Mouse (Mus musculus) CH12.LX (cell line): ENCODE data around the gene Npw.

Source experiments
- BHLHE40 ChIP-seq: IDR thresholded peaks from 2 replicates; pipeline ENCODE4 v1.6.1; 2011; ENCODE audit warnings: mild to moderate bottlenecking, low read depth, low read length, improper control_type of control experiment
- CHD1 ChIP-seq: IDR thresholded peaks from 2 replicates; pipeline ENCODE4 v1.6.1; 2012; ENCODE audit warnings: low read depth, low read length, improper control_type of control experiment, inconsistent platforms
- CTCF ChIP-seq, 2 experiments: IDR thresholded peaks in 1 of 2; conservative IDR thresholded peaks in 1 of 2; 2 replicates each; pipeline ENCODE4 v1.5.1; 2011 to 2012; ENCODE audit warnings: low read depth in 2 of 2, low read length in 2 of 2, improper control_type of control experiment in 1 of 2, inconsistent platforms in 1 of 2, mild to moderate bottlenecking in 1 of 2, moderate library complexity in 1 of 2
- ELF1 ChIP-seq: IDR thresholded peaks from 2 replicates; pipeline ENCODE4 v1.6.1; 2014; ENCODE audit warnings: low read depth, mild to moderate bottlenecking, inconsistent platforms, low read length, improper control_type of control experiment
- ETS1 ChIP-seq: conservative IDR thresholded peaks from 2 replicates; pipeline ENCODE4 v1.6.1; 2012; ENCODE audit warnings: low read depth, mild to moderate bottlenecking, inconsistent platforms, low read length, improper control_type of control experiment, moderate library complexity
- KAT2A ChIP-seq: IDR thresholded peaks from 2 replicates; pipeline ENCODE4 v1.6.1; 2012; ENCODE audit warnings: low read length, improper control_type of control experiment, inconsistent platforms; ENCODE audit not compliant: insufficient replicate concordance
- POLR2A ChIP-seq: IDR thresholded peaks from 2 replicates; pipeline ENCODE4 v1.6.1; 2011; ENCODE audit warnings: low read depth, mild to moderate bottlenecking, improper control_type of control experiment, low read length

- TF ChIP-seq KAT2A: peak; percentile 90; the same call in 1 of the 2 replicates
- TF ChIP-seq CTCF (conservative IDR thresholded peaks at IDR 0.05 in 1 of 2, IDR thresholded peaks at IDR 0.05 in 1 of 2; ENCODE audit: low read depth in 2 of 2, low read length in 2 of 2): no peak
- TF ChIP-seq POLR2A: peak; percentile 88
- no peak for TF ChIP-seq BHLHE40
- TF ChIP-seq ELF1: peak; percentile 85
- TF ChIP-seq ETS1: no peak
- no peak for TF ChIP-seq CHD1
Observed at GRCm38 (mm10) chr17:24632167-24632812, 26.0 kb downstream of the Npw start, which contains the start of the genes Tsc2 and Nthl1.
